Mouse (Mus musculus): Measurements from ENCODE around the gene Mrpl2.

Gene Mrpl2

GRCm38 (mm10) chr17:46673850-46674529 is 28.0 kb downstream of the Mrpl2 start, which contains the start of gene Rrp36:
TSS of gene Rrp36 (minus strand) at chr17:46674352.
- peak; percentile 77 to 83 for DNase-seq

DNA sequence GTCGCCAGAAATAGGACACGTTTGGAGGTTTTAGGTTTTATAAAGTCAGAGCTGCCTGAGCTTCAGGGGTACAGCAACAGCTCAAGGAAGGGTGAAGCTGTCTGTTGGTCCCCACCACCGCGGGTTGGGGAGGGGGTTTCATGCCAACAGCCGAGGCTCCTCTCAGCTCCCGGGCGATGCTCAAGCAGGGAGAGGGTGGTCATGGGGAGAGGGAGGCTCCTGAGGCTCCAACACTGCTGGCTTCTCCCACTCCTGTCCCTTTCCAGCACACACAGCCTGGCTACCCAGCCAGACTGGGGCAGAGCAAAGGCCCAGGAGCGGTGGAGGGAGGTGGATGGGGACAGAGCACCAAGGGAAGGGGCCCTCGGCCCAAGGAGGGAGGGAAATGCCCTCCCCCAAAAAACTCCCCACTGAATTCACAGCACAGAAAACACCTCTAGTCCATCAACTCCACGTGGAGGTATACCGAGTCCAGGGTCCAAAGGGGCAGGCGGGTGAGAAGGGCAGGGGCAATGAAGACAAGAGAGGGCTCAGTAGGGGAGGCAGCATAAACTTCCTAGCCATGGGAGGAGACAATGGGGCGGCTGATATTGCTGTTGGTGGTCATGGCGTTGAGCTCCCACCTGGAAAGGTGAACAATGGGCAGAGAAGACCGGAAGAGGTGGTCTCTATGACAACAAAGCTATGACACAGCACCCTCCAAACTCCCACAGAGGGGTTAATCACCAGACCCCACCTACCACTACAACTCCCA is 28.7 kb downstream of the Mrpl2 start:
- peak in 1 of 2 experiments; percentile 25 for DNase-seq

GRCm38 (mm10) chr17:46678416-46678815 is 32.4 kb downstream of the Mrpl2 start, which contains the start of gene Mea1:
TSS of gene Mea1 (plus strand) at chr17:46678793.
- DNase-seq: no peak

- no peak for DNase-seq
Observed at GRCm38 (mm10) chr17:46678911-46679310, 32.9 kb downstream of the Mrpl2 start.

GRCm38 (mm10) chr17:46679843-46680759 is 34.1 kb downstream of the Mrpl2 start:
- peak in 1 of 2 experiments; percentile 49 for DNase-seq

DNA sequence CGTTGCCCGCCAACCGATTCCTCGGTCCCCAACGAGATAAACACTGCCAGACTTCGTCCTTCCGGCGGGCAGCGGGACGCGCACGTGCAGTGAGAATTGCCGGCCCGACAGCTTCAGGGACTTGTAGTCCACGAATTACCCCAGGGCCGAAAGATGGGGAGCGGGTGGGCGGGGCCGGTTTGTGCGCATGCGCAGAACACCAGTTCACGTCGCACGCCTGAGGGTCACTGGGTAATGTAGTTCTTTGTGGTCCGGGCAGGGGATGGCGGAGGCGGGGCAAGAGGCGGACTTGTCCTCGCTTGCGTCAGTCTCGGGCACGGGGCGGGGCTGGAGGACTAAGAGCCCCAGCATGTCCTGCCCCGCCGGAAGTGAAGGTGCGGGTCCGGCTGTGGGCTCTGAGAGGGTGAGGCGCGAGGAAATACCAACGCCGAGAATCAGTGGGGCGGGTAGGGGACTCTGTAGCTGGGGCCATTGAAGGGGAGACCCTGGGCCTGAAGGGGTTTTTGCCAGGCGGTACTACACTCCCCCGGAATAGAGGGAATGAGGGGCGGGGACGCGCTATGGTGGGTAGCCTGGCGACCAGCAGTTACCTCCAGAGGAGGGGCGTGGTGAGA is 34.8 kb downstream of the Mrpl2 start, which contains the start of gene Klhdc3:
Gene Klhdc3, minus strand, starts transcription at position 155 of the 614 bp plus-strand sequence.
- peak; percentile 96 to 97 for DNase-seq

DNA sequence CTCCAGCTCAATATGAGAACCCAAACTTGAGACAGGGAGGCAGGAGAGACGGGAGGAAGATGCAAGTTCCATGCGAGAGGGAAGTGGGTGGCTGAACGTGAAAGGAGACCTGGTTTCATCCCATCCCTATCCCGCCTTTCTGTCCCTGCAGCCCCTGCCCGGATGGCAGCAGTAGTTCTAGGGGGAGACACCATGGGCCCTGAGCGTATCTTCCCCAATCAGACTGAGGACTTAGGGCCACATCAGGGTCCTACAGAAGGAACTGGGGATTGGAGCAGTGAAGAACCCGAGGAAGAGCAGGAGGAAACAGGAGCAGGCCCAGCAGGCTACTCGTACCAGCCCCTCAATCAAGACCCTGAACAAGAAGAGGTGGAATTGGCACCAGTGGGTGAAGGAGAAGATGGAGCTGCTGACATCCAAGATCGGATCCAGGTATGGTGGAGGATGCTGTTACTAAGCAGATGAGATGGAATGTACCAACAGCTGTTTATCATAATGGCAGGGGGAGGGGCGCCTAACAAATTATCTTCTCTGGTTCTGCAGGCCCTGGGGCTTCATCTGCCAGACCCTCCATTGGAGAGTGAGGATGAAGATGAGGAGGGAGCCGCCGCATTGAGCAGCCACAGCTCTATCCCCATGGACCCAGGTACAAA is 35.6 kb downstream of the Mrpl2 start:
- DNase-seq: no peak

DNA sequence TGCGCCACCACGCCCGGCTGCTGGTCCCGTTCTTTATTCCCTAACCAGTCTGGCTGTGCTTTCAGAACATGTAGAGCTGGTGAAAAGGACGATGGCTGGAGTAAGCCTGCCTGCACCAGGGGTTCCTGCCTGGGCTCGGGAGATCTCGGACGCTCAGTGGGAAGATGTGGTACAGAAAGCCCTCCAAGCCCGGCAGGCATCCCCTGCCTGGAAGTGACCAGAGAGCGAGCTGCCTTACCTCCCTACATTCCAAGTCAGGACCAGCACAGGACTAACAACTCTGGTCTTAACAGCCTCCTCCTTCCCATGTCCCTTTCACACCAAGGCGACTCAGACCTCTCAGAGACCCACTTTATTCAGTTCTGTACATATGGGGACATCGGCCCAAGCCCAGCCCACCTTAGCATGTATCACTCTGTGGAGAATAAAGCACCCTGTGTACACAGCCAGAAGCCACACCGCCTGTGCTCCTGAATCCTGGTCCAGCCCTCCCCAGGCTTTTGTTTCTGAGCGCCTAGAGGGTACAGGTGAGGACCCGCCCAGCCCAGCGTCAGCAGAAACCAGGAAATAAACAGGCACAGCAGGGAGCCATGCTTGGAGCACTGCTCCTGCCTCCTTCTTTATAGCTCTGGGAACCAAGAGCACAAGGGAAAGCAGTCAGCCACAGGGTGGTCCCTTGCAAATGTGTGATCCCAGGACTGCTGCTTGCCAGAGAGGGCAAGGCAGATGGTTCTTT is 36.8 kb downstream of the Mrpl2 start:
- DNase-seq: no peak

DNA sequence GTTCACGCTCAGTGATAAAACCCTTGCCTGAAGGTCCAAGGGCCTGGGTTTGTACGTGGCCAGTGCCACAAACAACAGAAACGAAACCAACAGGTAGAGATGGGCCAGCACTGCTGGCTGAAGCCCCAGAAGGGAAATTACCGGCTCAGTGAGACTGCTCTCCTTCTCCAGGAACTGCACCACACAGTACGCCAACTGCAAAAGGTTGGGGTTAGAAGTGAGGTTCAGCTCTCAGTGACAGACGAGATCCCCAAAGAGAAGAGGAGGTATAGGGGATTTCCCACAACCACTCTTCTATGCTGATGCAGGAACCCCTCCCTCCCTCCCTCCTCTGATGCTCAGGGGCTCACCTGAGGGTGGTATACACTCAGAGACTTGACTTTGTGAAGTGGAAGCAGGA is 39.9 kb downstream of the Mrpl2 start:
- DNase-seq: no peak

DNA sequence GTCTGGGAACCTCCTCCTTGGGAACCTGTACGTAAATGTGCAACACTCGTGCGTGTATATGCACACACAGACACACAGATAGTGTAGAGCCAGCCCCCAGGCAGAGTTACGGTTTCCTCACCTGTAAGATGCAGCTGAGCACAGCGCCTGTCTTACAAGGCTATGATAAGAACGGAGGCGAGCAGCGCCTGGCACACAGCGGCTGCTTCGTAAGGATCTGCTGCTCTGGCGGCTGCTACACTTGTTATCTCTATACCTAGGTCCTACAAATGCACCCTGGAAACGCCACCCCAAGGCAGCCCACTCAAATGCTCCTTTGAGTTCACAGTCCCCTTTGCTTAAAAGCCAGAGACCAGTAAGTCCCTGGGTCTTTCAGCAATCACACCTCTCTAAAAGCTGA is 44.6 kb downstream of the Mrpl2 start:
- no peak for DNase-seq

- no peak for DNase-seq
Observed at GRCm38 (mm10) chr17:46691390-46691789, 45.4 kb downstream of the Mrpl2 start.

DNA sequence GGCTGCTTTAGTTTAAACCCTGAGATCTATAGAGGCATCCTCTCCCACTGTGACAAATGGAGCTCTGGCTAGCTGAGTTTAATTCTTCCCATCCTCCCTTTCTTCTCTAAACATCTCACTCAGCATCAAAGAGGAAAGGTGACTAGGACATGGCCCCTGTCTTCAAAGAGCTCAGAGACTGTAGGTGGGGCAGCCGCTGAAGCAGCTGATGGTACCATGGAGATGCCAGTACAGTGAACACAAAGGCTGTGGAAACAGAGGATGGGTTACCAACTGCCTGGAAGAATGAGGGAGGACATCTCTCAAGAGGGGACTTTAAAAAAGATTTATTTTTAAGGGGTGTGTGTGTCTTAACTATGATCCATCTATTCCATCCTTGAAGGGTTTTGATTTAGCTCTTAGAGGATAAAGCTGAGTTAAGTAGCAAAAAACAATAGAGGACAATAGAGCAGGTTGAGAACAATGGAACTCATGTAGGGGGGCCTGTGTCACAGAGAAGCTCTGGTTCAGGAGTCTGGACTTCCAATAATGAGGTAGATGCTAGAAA is 48.6 kb downstream of the Mrpl2 start:
- no peak for DNase-seq

DNA sequence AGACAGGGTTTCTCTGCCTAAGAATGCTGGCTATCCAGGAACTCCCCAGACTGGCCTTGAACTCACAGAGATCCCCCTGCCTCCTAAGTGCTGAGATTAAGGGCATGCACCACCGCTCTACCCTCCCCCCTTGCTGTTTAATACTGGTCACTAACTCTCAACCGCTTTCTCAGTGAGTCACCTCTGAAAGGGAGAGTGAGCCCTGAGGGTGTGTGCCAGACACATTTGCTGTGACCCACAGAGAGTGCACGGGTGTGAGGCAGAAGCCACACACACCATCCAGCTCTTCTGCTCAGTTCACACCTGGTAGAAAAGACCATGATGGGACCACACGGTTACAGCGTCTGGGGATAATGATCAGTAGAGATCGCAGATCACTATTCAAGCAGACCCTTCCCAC is 52.5 kb downstream of the Mrpl2 start:
- no peak for DNase-seq

DNA sequence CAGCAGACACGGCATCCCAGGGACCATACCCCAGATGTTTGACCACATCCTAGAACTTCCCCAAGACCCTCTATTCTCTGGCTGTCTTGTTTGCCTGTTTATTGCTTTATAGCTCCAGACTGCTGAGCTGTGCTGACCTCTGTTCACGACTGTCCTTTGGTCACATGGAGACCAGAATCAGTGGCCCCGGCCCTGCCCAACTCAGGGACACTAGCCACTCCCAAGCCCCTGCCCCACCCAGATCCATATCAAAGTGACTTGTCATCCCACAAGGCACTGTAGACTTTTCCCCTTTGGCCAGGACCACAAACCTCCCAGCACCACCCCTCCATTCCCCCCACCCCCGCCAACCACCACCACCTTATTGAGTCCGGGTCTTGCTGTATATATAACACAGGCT is 53.2 kb downstream of the Mrpl2 start:
- DNase-seq: no peak
